Mouse (Mus musculus) myocyte (in vitro differentiated cells): ENCODE measurements around the gene Psd. TPM values are rescaled to one million over a fixed set of nuclear protein-coding genes. Genes with fewer than 3 reads are reported as not detected.

Source experiments
- H3K27me3 ChIP-seq: one replicate; pipeline ENCODE4 v1.6.1; 2011; ENCODE audit not compliant: control insufficient read depth, insufficient read depth, insufficient read length
- H3K36me3 ChIP-seq: one replicate; pipeline ENCODE4 v1.6.1; 2011; ENCODE audit not compliant: control insufficient read depth, insufficient read depth
- H3K4me2 ChIP-seq: one replicate; pipeline ENCODE4 v1.6.1; 2011; ENCODE audit warnings: low read depth, control low read depth
- H3K4me3 ChIP-seq: one replicate; pipeline ENCODE4 v1.5.1; 2011; ENCODE audit warnings: mild to moderate bottlenecking, control low read depth, moderate library complexity
- H3K79me2 ChIP-seq: one replicate; pipeline ENCODE4 v1.6.1; 2011; ENCODE audit not compliant: control insufficient read depth, insufficient read depth
- H3ac ChIP-seq: one replicate; pipeline ENCODE4 v1.6.1; 2011; ENCODE audit not compliant: control insufficient read depth, insufficient read length
- CEBPB ChIP-seq: IDR thresholded peaks from 2 replicates; pipeline ENCODE4 v1.6.1; 2011; ENCODE audit warnings: mild to moderate bottlenecking, moderate library complexity; ENCODE audit not compliant: poor library complexity, insufficient read depth, severe bottlenecking
- E2F4 ChIP-seq: IDR thresholded peaks from one replicate; pipeline ENCODE4 v1.6.1; 2011; ENCODE audit warnings: mild to moderate bottlenecking, control low read depth, moderate library complexity; ENCODE audit not compliant: insufficient read depth
- MAX ChIP-seq: IDR thresholded peaks from one replicate; pipeline ENCODE4 v1.6.1; 2011; ENCODE audit warnings: low read depth, mild to moderate bottlenecking, control low read depth
- MYOD1 ChIP-seq, 3 experiments: IDR thresholded peaks; one replicate each; pipeline ENCODE4 v1.6.1; 2011; ENCODE audit warnings: control low read depth in 2 of 3, low read depth in 2 of 3, mild to moderate bottlenecking in 2 of 3, moderate library complexity in 1 of 3; ENCODE audit not compliant: insufficient read length in 2 of 3, control insufficient read depth in 1 of 3
- MYOG ChIP-seq, 3 experiments: IDR thresholded peaks; one replicate each; pipeline ENCODE4 v1.6.1; 2011; ENCODE audit warnings: control low read depth in 2 of 3, low read depth in 2 of 3, mild to moderate bottlenecking in 2 of 3; ENCODE audit not compliant: insufficient read length in 2 of 3, control insufficient read depth in 1 of 3, insufficient read depth in 1 of 3
- POLR2A ChIP-seq: IDR thresholded peaks from one replicate; pipeline ENCODE4 v1.6.1; 2011; ENCODE audit warnings: low read depth, mild to moderate bottlenecking, control low read depth, moderate library complexity; ENCODE audit not compliant: insufficient read length
- POLR2AphosphoS2 ChIP-seq: IDR thresholded peaks from one replicate; pipeline ENCODE4 v1.6.1; 2011; ENCODE audit warnings: low read depth, control low read depth; ENCODE audit not compliant: insufficient read length
- REST ChIP-seq: IDR thresholded peaks from one replicate; pipeline ENCODE4 v1.6.1; 2011; ENCODE audit warnings: mild to moderate bottlenecking, control low read depth, moderate library complexity; ENCODE audit not compliant: insufficient read depth, insufficient read length
- SRF ChIP-seq: IDR thresholded peaks from one replicate; pipeline ENCODE4 v1.6.1; 2011; ENCODE audit warnings: low read depth; ENCODE audit not compliant: control insufficient read depth, insufficient read length
- TCF12 ChIP-seq: IDR thresholded peaks from one replicate; pipeline ENCODE4 v1.6.1; 2011; ENCODE audit warnings: mild to moderate bottlenecking, control low read depth; ENCODE audit not compliant: poor library complexity, insufficient read depth, severe bottlenecking
- TCF3 ChIP-seq: IDR thresholded peaks from one replicate; pipeline ENCODE4 v1.6.1; 2011; ENCODE audit warnings: low read depth, control low read depth; ENCODE audit not compliant: insufficient read length
- USF1 ChIP-seq: IDR thresholded peaks from one replicate; pipeline ENCODE4 v1.6.1; 2011; ENCODE audit warnings: low read depth, mild to moderate bottlenecking, control low read depth, moderate library complexity
- polyA plus RNA-seq: library from polyadenylated mRNA; unstranded; fragments of >200 nt; fragmentation: generic; extraction: Trizol; gene quantifications from one replicate; pipeline ENCODE4 v1.2.1, GENCODE M21; 2012; ENCODE audit warnings: missing spikeins

The Psd gene
- polyA plus RNA-seq, 1 experiment: 11.7 TPM

- Histone ChIP-seq H3K4me3 (no peak overlapping the region), H3ac (no peak overlapping the region), H3K36me3 (no peaks in the 10 kb centered on the region), H3K79me2 (no peaks in the 10 kb centered on the region), H3K4me2 (no peak overlapping the region), H3K27me3 (peaks cover 34% of the 10 kb centered on the region)
- TF ChIP-seq SRF (no peak), E2F4 (no peak), MYOD1 (IDR thresholded peaks at IDR 0.05; ENCODE audit: control insufficient read depth in 1 of 3, insufficient read length in 2 of 3, low read depth in 2 of 3) (no peak), MAX (no peak), REST (no peak), USF1 (no peak), POLR2AphosphoS2 (no peak), MYOG (IDR thresholded peaks at IDR 0.05; ENCODE audit: control insufficient read depth in 1 of 3, insufficient read depth in 1 of 3, insufficient read length in 2 of 3, low read depth in 2 of 3) (no peak), TCF3 (no peak), POLR2A (no peak), TCF12 (no peak), CEBPB (no peak)
Observed at GRCm38 (mm10) chr19:46324366-46324765, 2.6 kb downstream of the Psd start.

GRCm38 (mm10) chr19:46323716-46324115, 3.2 kb downstream of the Psd start:
- no peak overlapping the region for H3K4me2 ChIP-seq
- no peak overlapping the region for H3K4me3 ChIP-seq
- no peaks in the 10 kb centered on the region for H3K79me2 ChIP-seq
- TF ChIP-seq E2F4 (no peak), MYOD1 (IDR thresholded peaks at IDR 0.05; ENCODE audit: control insufficient read depth in 1 of 3, insufficient read length in 2 of 3, low read depth in 2 of 3) (no peak), POLR2AphosphoS2 (no peak), CEBPB (no peak)
- peaks cover 34% of the 10 kb centered on the region for H3K27me3 ChIP-seq
- no peaks in the 10 kb centered on the region for H3K36me3 ChIP-seq
- H3ac ChIP-seq: no peak overlapping the region

- TF ChIP-seq REST (no peak), TCF12 (no peak), CEBPB (no peak), USF1 (no peak), MAX (no peak), MYOG (IDR thresholded peaks at IDR 0.05; ENCODE audit: control insufficient read depth in 1 of 3, insufficient read depth in 1 of 3, insufficient read length in 2 of 3, low read depth in 2 of 3) (no peak), TCF3 (no peak), POLR2A (no peak), SRF (no peak), MYOD1 (IDR thresholded peaks at IDR 0.05; ENCODE audit: control insufficient read depth in 1 of 3, insufficient read length in 2 of 3, low read depth in 2 of 3) (no peak)
Observed at GRCm38 (mm10) chr19:46322996-46323572, 3.9 kb downstream of the Psd start.

GRCm38 (mm10) chr19:46322144-46322995, 4.6 kb downstream of the Psd start:
- no peak for TF ChIP-seq SRF
- Histone ChIP-seq H3K27me3 (peaks cover 45% of the 10 kb centered on the region), H3K4me2 (no peak overlapping the region), H3K36me3 (no peaks in the 10 kb centered on the region), H3K4me3 (no peak overlapping the region), H3ac (no peak overlapping the region), H3K79me2 (no peaks in the 10 kb centered on the region)

More at GRCm38 (mm10) chr19:46322996-46323572, 3.9 kb downstream of the Psd start:
- Histone ChIP-seq H3ac (no peak overlapping the region), H3K27me3 (peaks cover 38% of the 10 kb centered on the region), H3K4me2 (no peak overlapping the region), H3K36me3 (no peaks in the 10 kb centered on the region), H3K79me2 (no peaks in the 10 kb centered on the region), H3K4me3 (no peak overlapping the region)

GRCm38 (mm10) chr19:46321101-46321943, 5.6 kb downstream of the Psd start:
- Histone ChIP-seq H3K4me2 (no peak overlapping the region), H3K36me3 (no peaks in the 10 kb centered on the region), H3ac (no peak overlapping the region), H3K27me3 (peaks cover 54% of the 10 kb centered on the region), H3K79me2 (no peaks in the 10 kb centered on the region), H3K4me3 (no peak overlapping the region)
- TF ChIP-seq E2F4 (no peak), USF1 (no peak), SRF (no peak), MYOD1 (IDR thresholded peaks at IDR 0.05; ENCODE audit: control insufficient read depth in 1 of 3, insufficient read length in 2 of 3, low read depth in 2 of 3) (no peak), MYOG (IDR thresholded peaks at IDR 0.05; ENCODE audit: control insufficient read depth in 1 of 3, insufficient read depth in 1 of 3, insufficient read length in 2 of 3, low read depth in 2 of 3) (no peak), REST (no peak), TCF3 (no peak)
